Mouse (Mus musculus) liver, embryonic 14.5 days (tissue): ENCODE results near the gene Ptprd.

Source experiments
- CTCF ChIP-seq: IDR thresholded peaks from 2 replicates; pipeline ENCODE4 v1.5.1; 2016; ENCODE audit warnings: antibody characterized with exemption, low read depth, control low read depth
- EP300 ChIP-seq: IDR thresholded peaks from 2 replicates; pipeline ENCODE4 v1.6.1; 2016; ENCODE audit warnings: antibody characterized with exemption, low read depth

- TF ChIP-seq CTCF, result no peak
- no peak for TF ChIP-seq EP300
These were observed 2205.0 kb downstream of the Ptprd start for GRCm38 (mm10) chr4:76006717-76007116.
